In genomic region chr8:3348142-3348823, GRCm38 (mm10) we compare ENCODE assay signal across 11 mouse cellular contexts. TPM values are rescaled to one million over a fixed set of nuclear protein-coding genes. Genes with fewer than 3 reads are reported as not detected.
DNase-seq lines count a peak whose midpoint lies in the region; ATAC-seq and TF ChIP-seq lines count a peak whose summit lies in the region.
"Had no signal": no experiment of that assay in that cellular context is flagged by ENCODE, and none has a peak within 500 bp of the region (broad histone marks: within the 10 kb centered on the region; RNA-seq: fewer than 3 reads in every experiment).

No protein-coding gene starts in this region.

- no peak; the same call in 1 of the 2 replicates for ATAC-seq in lung, embryonic 14.5 days (ENCODE audit: insufficient read depth)
- no peak for ATAC-seq in lung, postnatal 0 days
- ATAC-seq in granulocyte monocyte progenitor cell, adult 5-6 weeks (replicated peaks; ENCODE audit: poor library complexity, severe bottlenecking): peak; percentile 31
- ATAC-seq in forebrain, embryonic 11.5 days (replicated peaks; ENCODE audit: low FRiP score): no peak

- TF ChIP-seq EP300 in lung, postnatal 0 days (IDR thresholded peaks at IDR 0.05): no peak

- DNase-seq in adrenal gland, postnatal 10 days: peak; percentile 16
- DNase-seq in adrenal gland, postnatal 4 days (ENCODE audit: low spot score in 2 of 2): no peak
- no peak for DNase-seq in lung, embryonic 14.5 days
- no peak for DNase-seq in lung, postnatal 0 days (ENCODE audit: low spot score)
- DNase-seq in skeletal muscle tissue, adult 2 months (ENCODE audit: low read depth, low spot score): peak; percentile 15
- DNase-seq in forebrain, embryonic 11.5 days (ENCODE audit: low spot score): no peak
- no peak for DNase-seq in cerebellum, postnatal 36 days
- DNase-seq: heart, postnatal 10 days had no signal

- no peak overlapping the region for H3K4me3 ChIP-seq in lung, embryonic 14.5 days (ENCODE audit: low read depth, low read length)
- H3K4me3 ChIP-seq in lung, postnatal 0 days (ENCODE audit: low read depth, low read length): no peak overlapping the region
- H3K4me3 ChIP-seq in forebrain, embryonic 11.5 days (ENCODE audit: low read depth, low read length): no peak overlapping the region
- H3K4me3 ChIP-seq: embryonic facial prominence, embryonic 10.5 days had no signal

- no peaks in the 10 kb centered on the region for H3K9me3 ChIP-seq in lung, embryonic 14.5 days (ENCODE audit: low read depth, low read length)
- no peaks in the 10 kb centered on the region for H3K9me3 ChIP-seq in lung, postnatal 0 days (ENCODE audit: low read length)
- no peaks in the 10 kb centered on the region for H3K9me3 ChIP-seq in forebrain, embryonic 11.5 days (ENCODE audit: control insufficient read depth, low read length)
- H3K9me3 ChIP-seq: embryonic facial prominence, embryonic 10.5 days had no signal

- no peaks in the 10 kb centered on the region for H3K4me1 ChIP-seq in lung, embryonic 14.5 days (ENCODE audit: insufficient read depth)
- H3K4me1 ChIP-seq in lung, postnatal 0 days (ENCODE audit: insufficient read depth, low read depth, low read length): no peaks in the 10 kb centered on the region
- no peaks in the 10 kb centered on the region for H3K4me1 ChIP-seq in forebrain, embryonic 11.5 days (replicated peaks; ENCODE audit: control insufficient read depth, insufficient read depth, low read length)
- H3K4me1 ChIP-seq: embryonic facial prominence, embryonic 10.5 days had no signal

- no peaks in the 10 kb centered on the region for H3K36me3 ChIP-seq in lung, embryonic 14.5 days (ENCODE audit: insufficient read depth)
- H3K36me3 ChIP-seq in lung, postnatal 0 days (ENCODE audit: insufficient read depth, low read length): no peaks in the 10 kb centered on the region
- no peaks in the 10 kb centered on the region for H3K36me3 ChIP-seq in forebrain, embryonic 11.5 days (ENCODE audit: control insufficient read depth, insufficient read depth, low read length)
- H3K36me3 ChIP-seq: embryonic facial prominence, embryonic 10.5 days had no signal

- no peak overlapping the region for H3K9ac ChIP-seq in lung, embryonic 14.5 days
- H3K9ac ChIP-seq in lung, postnatal 0 days (replicated peaks; ENCODE audit: low read depth): no peak overlapping the region
- no peak overlapping the region for H3K9ac ChIP-seq in forebrain, embryonic 11.5 days (ENCODE audit: low read length)

- no peaks in the 10 kb centered on the region for H3K27me3 ChIP-seq in lung, embryonic 14.5 days (ENCODE audit: insufficient read depth, low read length)
- H3K27me3 ChIP-seq in lung, postnatal 0 days (replicated peaks; ENCODE audit: insufficient read depth, low read length): no peaks in the 10 kb centered on the region
- no peaks in the 10 kb centered on the region for H3K27me3 ChIP-seq in forebrain, embryonic 11.5 days (ENCODE audit: control insufficient read depth, insufficient read depth, low read length)

- 20% methylated on average over 13 of the region's 13 CpGs for WGBS in lung, embryonic 14.5 days
- WGBS in lung, postnatal 0 days: 28% methylated on average over 13 of the region's 13 CpGs
- WGBS in forebrain, embryonic 11.5 days: 67% methylated on average over 13 of the region's 13 CpGs

- H3K4me2 ChIP-seq in lung, embryonic 14.5 days: no peak overlapping the region
- no peak overlapping the region for H3K4me2 ChIP-seq in lung, postnatal 0 days (replicated peaks; ENCODE audit: low read depth, low read length)
- no peak overlapping the region for H3K4me2 ChIP-seq in forebrain, embryonic 11.5 days (ENCODE audit: low read depth, low read length, severe bottlenecking)

- H3K27ac ChIP-seq in lung, embryonic 14.5 days (ENCODE audit: low read depth): no peak overlapping the region
- no peak overlapping the region for H3K27ac ChIP-seq in lung, postnatal 0 days (ENCODE audit: low read length)
- H3K27ac ChIP-seq in forebrain, embryonic 11.5 days (ENCODE audit: low read depth, low read length): no peak overlapping the region
- H3K27ac ChIP-seq: embryonic facial prominence, embryonic 10.5 days had no signal

- 0 out of 2 replicates have a peak, but pooled peaks have one; percentile 9 for TF ChIP-seq CTCF in lung, embryonic 14.5 days (IDR thresholded peaks at IDR 0.05; ENCODE audit: low read depth)
- TF ChIP-seq CTCF in lung, postnatal 0 days (IDR thresholded peaks at IDR 0.05): no peak

RNA-seq across cellular contexts. Expression of gene A430078G23Rik, which starts 4.9 kb away (rescaled TPM):
- total RNA-seq in adrenal gland, postnatal 10 days (2021): 1 to 10 TPM; 2.3 to 3.7 TPM
- total RNA-seq in adrenal gland, postnatal 4 days (2021): under 1 TPM; 0.51 to 0.56 TPM
- polyA plus RNA-seq in lung, embryonic 14.5 days (2014; fragmentation: Nextera tagmentation; extraction: Ambion mirVana): 0.27 and 0.43 TPM in 2 replicates
- polyA plus RNA-seq in lung, postnatal 0 days (2015; fragmentation: Nextera tagmentation; extraction: Ambion mirVana): 0.38 and 0.40 TPM in 2 replicates
- 18.7 and 25.6 TPM in 2 replicates for total RNA-seq in granulocyte monocyte progenitor cell, adult 5-6 weeks (2014; fragmentation: Nextera tagmentation)
- total RNA-seq in granulocyte monocyte progenitor cell, adult 5-6 weeks (2017): 10.5 and 14.7 TPM in 2 replicates
- polyA plus RNA-seq in forebrain, embryonic 11.5 days (2014; fragmentation: Nextera tagmentation; extraction: Ambion mirVana): not detected in 2 replicates
- total RNA-seq: left cerebral cortex, postnatal 36 days had no signal

RNA-seq across cellular contexts. Expression of gene Arhgef18, which starts 44.5 kb away (rescaled TPM):
- total RNA-seq in adrenal gland, postnatal 10 days (2021): 10 to 100 TPM; 27.4 to 36.5 TPM
- 10 to 100 TPM; 45.0 to 46.8 TPM for total RNA-seq in adrenal gland, postnatal 4 days (2021)
- polyA plus RNA-seq in lung, embryonic 14.5 days (2014; fragmentation: Nextera tagmentation; extraction: Ambion mirVana): 7.8 TPM in 2 replicates
- 5.8 and 6.1 TPM in 2 replicates for polyA plus RNA-seq in lung, postnatal 0 days (2015; fragmentation: Nextera tagmentation; extraction: Ambion mirVana)
- total RNA-seq in granulocyte monocyte progenitor cell, adult 5-6 weeks (2014; fragmentation: Nextera tagmentation): 29.1 and 36.5 TPM in 2 replicates
- total RNA-seq in granulocyte monocyte progenitor cell, adult 5-6 weeks (2017): 24.7 and 25.2 TPM in 2 replicates
- polyA plus RNA-seq in forebrain, embryonic 11.5 days (2014; fragmentation: Nextera tagmentation; extraction: Ambion mirVana): 10.4 and 12.3 TPM in 2 replicates

Comparison
In these comparisons a context has a peak if more than half of its experiments do, and no peak if none do; other contexts are left out.
1. DNase-seq: peak in adrenal gland, postnatal 10 days (single experiment) and skeletal muscle tissue, adult 2 months (single experiment); none in adrenal gland, postnatal 4 days (0 of 2), lung, embryonic 14.5 days (single experiment), lung, postnatal 0 days (single experiment), forebrain, embryonic 11.5 days (single experiment) and cerebellum, postnatal 36 days (0 of 2).